Mouse (Mus musculus) kidney, adult 11 months (tissue): Measurements from ENCODE around the gene Paox.
"Not testable (repeated sequence)": the region's sequence is repeated elsewhere in the genome, so short reads cannot be mapped to it uniquely, and the experiment has no call there.

Experiments used
- DNase-seq: peaks from one replicate; pipeline ENCODE4 v3.0.0; 2022

Gene Paox

DNA sequence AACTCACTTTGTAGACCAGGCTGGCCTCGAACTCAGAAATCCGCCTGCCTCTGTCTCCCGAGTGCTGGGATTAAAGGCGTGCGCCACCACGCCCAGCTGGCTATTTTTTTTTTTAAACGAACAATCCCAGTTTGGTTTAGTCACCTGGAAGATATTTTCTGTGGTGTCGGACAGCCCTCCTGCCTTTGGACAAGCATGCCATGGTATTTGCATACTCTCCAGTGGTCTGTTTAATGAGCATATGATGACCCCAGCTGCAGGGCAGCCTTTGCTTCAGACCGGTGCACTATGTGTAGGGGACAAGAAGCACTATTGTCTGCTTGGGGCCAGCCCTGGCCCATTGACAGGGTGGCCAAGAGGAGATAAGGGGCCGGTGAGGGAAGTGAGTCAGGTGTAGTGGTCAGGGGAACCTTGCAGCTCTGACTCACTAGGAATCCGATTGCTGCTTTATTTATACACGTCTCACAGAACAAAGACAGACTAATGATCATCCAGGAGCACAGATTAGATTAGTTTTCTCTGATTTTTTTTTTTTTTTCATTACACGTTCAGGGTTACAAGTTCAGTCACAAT, 5.8 kb downstream of the Paox start:
- no peak for DNase-seq

DNA sequence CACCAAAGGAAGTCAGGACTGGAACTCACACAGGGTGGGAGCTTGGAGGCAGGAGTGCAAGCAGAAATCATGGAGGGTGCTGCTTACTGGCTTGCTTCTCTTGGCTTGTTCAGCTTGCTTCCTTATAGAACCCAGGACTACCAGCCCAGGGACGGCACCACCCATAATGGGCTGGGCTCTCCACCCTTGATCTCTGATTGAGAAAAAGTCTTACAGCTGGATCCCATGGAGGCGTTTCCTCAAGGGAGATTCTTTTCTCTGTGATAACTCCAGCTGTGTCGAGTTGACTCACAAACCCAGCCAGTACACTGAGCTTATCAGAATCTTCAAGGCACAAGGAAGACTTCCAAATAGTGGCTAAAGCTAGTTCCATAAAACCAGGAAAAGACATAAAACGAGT, 7.2 kb downstream of the Paox start:
- DNase-seq, result no peak

DNA sequence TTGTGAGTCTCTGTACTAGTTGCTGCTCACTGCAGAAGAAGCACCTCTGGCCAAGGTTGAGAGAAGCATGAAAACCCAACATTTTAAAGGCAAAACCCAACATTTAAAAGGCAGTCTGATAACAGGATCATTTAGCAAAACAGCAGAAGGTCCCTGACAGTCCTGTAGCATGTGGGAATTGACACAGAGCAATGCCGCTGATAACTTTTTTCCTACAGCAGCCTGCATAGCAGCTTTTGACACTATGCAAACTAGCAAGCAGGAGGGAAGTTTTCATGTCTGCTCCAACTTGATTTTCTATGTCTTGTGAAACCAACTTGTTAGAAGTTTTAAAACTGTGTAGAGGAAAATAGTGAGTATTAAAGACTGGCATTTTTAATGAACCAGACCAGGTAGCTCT, 8.8 kb downstream of the Paox start:
- no peak for DNase-seq

DNA sequence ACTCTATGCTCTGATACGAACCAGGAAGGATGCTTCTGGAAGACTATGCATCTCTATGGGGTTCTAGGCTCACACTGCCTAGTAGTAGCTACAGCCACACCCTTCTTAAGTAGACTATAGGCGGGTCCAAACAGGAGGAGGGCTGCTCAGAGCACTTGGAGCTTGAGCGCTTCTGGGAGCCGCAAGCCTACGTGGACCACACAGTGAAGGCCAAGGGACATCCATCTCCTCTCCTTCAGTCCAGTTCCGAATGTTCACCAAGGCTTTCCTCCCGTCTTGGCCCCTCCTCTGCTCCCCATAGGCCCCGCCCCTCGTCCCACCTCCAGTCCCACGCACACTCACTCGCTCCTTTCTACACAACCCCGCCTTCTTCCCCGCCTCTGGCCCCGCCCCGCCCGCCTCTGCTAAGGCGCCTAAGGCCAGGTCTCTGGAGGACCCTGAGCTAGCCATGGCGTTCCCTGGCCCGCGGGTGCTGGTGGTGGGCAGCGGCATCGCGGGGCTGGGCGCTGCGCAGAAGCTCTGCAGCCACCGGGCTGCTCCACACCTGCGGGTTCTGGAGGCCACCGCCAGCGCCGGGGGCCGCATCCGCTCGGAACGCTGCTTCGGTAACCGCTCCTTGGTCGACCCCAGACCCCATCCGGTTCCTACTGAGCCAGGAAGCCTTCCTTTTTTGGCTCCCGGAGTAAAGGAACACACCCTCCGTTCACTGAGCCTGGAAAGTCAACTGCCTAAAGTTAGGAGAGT, 9.9 kb downstream of the Paox start:
- peak; percentile 94 for DNase-seq

DNA sequence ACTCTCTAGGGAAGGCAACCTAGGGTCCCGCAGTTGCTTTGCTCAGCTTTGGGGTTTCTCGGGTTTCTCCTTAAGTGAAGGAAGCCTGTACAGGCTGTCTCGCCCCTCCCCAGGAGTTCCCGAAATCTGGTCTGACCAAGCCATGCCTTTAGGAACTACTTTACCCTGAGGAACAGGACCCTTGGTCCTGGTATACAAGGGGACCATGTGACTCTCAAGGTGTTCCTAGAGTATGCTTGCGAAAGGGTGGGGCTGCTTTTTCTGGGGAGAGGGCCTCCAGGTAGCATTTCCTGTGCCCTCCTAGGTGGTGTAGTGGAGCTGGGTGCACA, 10.4 kb downstream of the Paox start:
- DNase-seq, result no peak

DNA sequence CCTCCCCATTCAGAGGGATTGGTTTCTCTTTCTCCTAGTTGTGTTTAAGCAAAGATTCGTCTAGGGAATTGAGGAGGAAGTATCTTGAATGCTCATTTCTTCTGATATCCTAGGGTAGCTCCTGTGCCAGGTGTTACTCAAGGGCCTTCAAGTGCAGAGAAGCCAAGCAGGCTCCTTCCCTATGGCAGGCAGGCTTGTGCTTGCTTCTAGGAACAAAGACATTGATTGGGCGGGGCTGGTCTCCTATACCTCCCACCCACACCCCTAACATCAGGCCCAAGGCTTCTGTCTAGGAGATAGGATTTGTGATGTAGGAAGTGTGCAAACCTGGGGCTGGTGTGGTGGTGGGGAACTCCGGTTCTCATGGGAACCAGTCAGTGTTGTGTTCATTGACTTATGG, 11.3 kb downstream of the Paox start:
- no peak for DNase-seq

DNA sequence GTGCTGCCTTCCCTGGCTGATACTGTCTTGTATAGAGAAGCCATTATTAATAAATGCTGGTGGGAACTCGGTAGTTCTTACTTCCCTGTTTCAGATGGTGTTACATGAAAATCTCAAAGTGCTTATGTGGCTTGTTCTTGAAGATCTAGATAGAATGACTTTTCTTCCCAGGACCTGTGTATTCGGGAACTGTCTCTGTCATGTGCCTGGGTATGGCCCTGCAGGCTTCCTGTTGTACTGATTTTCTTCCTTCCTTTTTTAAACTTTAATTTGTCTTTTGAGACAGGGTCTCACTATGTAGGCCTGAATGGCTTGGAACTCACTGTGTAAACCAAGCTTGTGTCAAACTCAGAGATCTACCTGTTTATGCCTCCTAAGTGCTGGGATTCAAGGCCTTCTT, 12.3 kb downstream of the Paox start:
- DNase-seq, result no peak

DNA sequence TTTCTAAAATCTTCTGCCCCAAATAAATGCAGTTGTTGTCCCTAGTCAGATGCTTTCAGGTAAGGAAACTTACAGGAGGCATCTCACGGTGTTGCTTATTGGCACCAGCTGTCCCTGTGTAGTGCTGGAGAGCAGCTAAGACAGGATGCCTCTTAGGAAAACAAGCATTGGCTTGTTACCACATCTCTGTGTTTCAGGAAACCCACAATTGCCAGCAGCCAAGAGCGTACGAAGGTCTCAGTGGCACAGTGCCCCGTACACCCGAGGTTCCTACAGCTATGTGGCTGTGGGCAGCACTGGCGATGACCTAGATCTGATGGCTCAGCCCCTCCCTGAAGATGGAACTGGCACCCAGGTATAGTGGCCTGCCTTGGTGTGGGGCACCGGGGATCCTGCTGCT, 16.6 kb downstream of the Paox start:
- DNase-seq, result not testable (repeated sequence)

DNA sequence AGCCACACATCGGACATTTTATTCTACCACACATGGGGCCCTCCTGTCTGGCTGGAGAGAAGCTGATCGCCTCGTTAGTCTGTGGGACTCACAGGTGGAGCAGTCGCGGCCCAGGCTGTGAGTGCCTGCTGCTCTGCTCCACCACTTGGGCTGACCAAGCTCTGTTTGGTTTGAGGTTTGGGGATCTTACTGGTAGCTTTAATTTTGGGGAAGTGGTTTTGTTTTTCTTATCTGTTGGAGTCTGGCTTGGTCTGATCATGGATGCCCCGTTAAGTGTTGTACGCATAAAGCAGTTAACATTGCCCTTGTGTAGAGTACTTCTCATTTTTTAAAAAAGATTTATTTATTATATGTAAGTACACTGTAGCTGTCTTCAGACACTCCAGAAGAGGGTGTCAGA, 18.4 kb downstream of the Paox start:
- not testable (repeated sequence) for DNase-seq

DNA sequence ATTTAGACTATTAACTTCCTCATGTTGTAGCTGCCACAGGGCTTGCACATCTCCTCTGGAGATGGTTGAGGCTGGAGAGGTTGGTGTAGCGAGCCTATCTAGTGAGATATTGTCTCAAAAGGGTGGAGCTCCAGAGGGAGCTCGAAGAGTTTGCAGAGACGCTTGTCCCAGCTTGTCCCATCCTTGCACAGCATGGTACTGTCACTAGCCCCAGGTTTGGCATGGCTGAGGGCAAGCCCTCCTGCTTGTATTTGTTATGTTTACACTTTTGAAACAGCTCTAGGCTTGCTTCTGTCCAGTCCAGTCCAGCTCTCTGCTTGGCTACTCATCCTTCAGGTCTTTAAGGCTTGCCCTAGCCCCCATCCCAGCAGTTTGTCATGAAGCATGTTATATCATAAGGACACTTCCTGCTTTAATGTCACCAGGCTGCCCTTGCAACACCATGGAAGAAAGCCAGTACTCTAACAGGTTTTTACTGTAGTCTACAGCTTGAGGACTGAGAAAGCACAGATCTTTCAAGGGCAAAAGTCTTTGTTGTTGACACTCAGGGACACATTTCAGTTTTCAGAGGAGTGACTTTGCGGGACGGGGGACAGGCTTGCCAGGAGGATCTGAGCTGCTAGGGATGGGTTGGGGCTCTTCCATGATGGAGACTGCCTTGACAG, 19.6 kb downstream of the Paox start:
- DNase-seq, result no peak

DNA sequence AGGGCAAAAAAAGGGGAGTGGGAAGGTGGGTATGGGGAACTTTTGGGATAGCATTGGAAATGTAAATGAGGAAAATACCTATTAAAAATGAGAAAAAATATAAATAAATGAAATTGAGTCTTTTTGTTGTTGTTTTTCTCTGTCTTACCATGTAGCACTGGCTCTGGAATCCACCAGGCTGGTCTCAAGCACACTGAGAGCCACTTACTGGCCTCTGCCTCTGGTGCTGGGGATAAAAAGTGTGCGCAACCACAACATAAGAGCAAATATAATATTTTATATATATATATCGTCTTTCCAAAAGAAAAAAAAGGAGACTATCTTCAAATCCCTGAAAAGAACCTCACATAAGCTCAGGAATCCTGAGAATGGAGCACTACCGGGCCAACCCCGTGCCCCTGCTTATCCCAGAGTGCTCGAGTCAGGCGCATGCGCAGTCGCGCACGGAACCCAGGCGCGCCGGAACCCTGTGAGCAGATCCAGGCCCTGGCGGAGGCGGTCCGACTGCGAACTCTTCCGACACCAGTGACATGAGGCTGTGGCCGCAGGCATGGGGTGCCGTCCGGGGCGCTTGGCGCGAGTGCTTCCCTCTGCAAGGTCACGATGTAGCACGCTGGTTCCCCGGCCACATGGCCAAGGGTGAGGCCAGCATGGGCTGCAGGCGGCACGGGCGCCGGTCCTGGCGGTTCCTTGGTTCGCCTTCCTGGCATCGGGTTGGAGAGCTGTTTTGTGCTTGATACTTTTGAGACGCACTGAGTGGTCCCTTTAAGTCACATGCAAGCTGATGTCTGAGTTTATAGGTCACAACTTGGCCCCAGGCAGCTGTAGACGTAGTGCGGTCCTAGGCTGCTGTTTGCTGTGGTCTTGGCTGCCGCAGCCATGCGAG, 21.8 kb downstream of the Paox start, which contains the start of gene Mtg1:
Gene Mtg1 (plus strand): TSS at position 430 of the 886 bp plus-strand sequence.
- peak; percentile 95 for DNase-seq

DNA sequence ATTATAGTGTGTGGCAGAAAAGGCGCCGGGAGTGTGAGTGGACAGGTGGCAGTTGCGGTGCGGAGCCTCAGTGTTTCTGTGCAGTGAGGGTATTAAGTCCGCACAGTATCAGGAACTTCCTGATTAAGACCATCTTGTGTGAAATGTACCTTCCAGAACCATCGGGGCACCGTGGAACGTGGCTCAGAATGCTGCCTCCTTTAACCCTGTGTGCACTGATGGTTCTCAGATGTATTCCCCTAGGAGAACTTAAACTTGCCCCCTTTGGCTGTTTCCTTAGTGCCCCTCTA, 22.4 kb downstream of the Paox start:
- DNase-seq, result no peak

DNA sequence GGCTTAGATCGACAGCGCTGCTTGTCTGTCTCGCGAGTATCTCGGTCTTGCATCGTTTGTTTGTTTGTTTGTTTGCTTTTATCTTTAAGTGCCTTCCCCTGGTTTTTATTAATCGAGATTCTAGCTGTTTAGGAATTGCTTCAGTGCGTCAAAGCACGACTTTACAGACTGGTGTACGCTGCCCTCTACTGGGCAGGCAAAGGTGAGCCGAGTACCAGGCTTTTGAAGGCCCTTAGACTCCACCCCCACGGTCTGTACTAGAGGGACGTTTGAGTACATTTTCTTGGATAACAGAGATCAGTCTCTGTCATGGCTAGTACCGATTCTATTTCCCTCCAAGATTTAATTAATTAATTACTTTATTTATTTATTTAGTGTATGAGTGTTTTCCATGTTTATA, 25.8 kb downstream of the Paox start:
- DNase-seq, result peak; percentile 58

DNA sequence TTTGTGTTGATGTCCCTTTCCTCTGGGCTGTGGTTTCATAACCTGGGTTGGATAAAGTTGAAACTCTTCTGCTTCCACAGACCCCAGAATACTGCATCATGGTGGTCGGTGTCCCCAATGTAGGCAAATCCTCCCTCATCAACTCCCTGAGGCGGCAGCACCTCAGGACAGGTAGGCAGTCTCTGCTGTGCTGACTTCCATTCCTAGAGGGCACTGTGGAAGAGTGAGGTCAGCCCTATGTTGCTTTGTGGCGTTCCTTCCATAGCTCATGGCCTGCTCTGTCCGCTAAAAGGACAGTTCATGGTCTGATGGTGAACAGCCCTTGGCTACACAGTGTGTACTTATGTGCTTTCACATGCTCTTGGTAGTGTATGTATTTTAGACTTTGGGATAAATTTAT, 29.0 kb downstream of the Paox start:
- DNase-seq, result no peak

DNA sequence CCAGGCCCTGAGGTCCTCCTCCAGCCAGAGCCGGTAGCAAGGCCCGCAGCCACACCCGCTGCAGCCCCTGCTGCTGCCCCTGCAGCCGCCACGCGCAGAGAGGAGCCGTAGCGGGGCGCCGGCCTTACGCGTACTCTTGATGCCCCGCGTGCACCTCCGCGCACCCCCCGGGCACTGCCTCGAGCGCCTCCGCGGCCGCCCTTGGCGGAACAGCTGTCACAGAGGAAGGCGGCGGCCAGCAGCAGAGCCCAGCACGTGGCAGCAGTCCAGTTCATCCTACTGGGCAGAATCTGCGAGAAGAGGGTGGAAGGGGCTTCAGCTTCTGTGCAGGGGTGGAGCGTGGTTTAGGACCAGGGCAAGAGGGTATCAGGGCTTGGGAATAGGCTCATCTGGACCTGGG, 37.8 kb downstream of the Paox start:
- DNase-seq, result no peak

DNA sequence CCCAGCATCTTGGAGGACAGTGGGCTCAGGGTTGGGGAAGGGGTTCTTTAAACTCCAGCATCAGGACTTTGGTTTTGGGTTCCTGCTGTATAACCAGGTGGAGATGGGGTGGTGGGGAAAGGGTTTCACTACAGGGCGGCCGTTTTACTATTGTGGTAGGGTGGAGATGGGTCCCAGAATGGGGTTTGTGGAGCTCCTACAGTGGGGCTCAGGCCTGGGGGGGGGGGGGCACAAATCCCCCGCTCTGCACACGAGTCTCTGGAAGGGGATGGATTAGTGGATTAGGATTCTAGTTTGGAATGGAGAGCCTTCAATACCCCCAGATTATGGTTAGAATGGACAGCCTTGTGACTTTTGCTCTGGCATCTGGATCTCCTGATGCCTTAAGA, 38.2 kb downstream of the Paox start:
- DNase-seq, result no peak

DNA sequence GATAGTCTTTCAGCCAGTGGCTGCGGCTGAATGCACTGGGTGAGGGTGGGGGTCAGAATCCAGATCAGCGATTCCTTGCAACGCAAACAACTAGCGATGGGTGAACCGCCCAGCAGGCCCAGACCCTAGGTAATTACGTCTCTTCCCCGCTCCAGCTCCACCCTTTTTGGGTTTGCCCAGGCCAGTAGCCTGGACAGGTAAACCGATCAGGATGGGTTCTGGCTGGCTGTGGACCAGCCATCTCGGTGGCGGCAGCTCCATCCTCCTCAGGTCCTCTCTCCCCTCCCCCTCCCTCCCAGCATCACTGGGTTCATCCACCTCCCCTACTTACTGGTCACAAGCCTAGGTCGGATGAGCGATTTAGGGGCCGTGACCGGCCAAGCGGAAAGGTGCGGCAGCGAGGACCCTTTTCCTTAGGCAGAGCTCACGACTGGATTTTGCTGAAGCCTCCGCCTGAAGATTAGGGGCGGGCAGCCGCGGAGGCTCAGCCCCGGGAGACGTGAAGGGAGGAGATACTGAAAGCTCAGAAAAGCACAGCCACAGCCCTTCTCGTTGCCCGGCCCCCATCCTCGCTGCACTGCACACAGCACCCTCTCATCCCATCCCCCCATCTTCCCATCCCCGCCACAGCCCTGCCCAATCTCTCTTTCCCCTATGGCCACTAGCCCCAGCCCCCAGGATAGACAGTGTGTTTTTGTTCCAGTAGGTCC, 38.8 kb downstream of the Paox start, which contains the start of gene Sprn:
Gene Sprn (minus strand): TSS at position 660 of the 710 bp plus-strand sequence.
- DNase-seq, result no peak

DNA sequence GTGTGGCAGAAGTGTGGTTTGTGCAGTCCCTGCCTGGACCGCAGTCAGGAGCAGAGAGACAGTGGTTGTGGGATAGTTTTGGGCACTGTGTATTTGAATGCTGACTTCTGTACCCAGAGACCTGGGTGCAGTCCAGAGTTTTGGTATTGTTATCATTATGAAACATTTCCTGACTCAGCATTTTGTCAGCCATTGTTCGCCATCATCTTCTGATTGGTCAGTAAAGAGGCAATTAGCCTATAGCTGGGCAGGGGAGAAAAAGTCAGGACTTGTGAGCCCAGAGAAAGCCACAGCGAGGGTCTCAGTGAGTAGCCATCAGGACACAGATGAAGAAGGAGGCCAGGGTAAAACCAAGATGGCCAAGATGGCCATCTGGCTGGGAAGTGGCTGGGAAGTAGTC, 44.8 kb downstream of the Paox start:
- DNase-seq, result no peak

DNA sequence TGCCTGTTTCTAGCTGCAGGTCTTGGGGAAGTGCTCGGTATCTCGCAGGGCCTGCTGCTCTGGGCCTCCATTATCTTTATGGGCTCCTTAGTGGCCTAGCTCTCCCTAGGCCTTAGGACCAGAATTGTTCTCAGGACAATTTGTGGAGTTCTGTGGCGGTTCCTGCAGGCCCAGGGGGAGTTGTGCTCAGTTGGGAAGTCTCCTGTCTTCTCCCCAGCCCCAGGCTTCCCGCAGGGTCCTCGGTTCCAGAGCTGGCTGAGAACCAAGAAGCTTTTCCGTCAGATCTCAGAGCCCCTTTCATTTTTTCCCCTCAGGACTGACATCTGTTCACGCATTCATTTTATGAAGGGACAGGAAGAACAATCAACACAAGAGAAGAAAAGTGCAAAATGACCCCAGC, 49.1 kb downstream of the Paox start, which contains the start of gene Olfr522:
Gene Olfr522 (minus strand): TSS at position 101 of the 400 bp plus-strand sequence.
- no peak for DNase-seq

DNA sequence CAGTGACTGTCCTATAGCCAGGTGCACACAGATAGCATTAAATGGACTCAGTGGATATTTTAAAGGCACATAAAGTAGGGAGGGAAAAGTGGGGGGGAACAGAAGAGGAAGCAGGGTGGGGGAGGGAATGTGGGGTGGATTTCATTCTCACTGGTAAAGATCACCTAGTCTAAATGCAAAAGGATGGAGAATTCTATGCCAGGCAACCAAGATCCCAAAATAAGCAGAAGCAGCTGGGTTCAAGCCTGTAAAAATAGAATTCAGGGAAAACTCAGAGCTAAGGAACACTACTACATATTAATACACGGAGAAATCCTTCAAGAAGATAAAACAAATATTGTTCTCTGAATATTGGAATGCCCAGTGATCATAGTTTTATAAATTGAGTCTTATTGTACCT, 52.4 kb downstream of the Paox start:
- no peak for DNase-seq

DNA sequence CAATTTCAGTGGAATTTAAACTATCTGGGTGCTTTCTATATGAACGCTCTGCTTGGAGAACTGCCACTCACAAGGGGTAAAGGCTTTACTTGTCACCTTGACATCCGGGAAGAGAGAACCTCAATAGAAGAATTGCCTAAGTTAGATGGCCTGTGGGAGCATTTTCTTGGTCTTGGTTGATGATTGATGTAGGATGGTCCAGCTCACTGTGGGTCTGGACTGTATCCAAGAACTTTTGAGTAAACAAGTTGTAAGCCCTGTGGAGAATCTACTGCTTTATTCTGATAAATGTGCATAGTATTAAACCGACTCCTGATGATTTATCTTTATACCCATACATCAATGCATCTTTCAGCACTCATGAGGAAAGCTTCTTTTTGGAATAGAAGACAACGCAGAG, 53.8 kb downstream of the Paox start:
- DNase-seq, result no peak

DNA sequence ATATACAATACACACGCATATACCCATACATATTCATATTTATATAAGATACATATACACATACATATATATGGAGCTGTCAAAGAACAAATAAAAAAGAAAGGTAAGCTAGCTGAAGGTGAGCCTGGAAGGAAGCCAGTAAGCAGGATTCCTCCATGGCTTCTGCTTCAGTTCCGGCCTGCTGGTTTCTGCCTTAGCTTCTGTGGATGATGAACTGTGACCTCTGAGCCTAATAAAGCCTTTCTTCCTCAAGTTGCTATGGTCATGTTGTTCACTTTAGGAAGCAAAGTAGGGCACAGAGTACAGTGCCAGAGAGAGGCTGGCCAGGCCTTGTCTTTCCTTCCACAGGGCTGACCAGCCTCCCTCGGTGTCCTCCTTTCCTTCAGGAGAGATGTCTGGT, 55.3 kb downstream of the Paox start:
- peak; percentile 27 for DNase-seq

DNA sequence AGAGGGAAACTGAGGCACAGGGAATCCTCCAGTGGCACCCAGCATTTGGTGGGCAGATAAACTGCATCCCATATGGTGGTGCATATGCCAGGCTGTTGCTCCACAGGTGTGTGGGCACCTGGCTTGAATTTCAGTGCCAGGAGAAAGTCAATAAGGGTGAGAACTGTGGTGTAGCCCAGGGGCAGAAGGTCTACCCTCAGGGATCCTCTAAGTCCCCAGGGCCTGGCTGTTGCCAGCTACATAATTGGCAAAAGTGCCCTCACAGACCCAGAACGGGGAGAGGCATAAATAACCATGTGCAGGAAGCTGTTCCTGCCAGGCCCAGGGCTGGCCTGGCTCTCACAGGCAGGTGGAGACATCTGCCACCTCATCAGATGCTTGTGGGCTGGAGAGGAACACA, 57.3 kb downstream of the Paox start, which contains the start of gene Olfr523:
Gene Olfr523 (plus strand): TSS at position 282 of the 400 bp plus-strand sequence.
- no peak for DNase-seq
